Mouse (Mus musculus): ENCODE results near the gene Scaf8. TPM values are rescaled to one million over a fixed set of nuclear protein-coding genes. Genes with fewer than 3 reads are reported as not detected.
"Not testable (repeated sequence)": the region's sequence is repeated elsewhere in the genome, so short reads cannot be mapped to it uniquely, and the experiment has no call there.

The Scaf8 gene
- polyA plus RNA-seq, 1 experiment: 52.7 TPM

DNA sequence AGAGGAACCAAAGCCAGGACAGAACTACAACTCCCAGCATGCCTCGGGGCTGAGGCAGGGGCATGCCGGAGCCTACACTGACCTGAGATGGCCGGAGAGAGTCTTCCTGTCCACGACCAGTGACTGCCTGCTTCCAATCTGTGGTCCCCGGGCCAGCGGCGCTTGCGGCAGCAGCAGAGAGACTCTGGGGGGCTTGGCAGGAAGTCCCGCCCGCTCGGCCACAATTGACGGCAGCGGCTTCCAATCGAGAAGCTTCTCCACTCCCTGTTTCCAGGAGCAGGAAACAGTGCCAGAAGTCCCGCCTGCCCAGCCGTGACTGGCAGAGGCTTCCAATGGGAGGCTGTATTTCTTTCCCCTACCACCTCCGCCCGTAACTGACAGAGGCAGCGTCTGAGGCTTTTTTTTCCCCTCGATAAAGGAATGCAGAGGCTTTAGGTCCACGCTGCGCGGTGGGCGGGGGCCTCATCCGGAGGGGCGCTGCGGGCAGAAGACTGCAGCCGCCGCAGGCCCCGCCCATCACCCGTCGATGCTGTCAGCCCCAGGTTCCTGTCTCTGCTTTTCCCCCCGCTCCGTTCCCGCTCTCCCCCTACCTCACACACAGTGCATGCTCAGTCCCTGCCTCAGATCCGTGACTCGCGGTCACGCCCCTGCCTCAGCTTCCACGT lies 30.8 kb upstream of the Scaf8 start:
- under 1% methylated on average over 40 of the region's 40 CpGs for WGBS
- H3K36me3 ChIP-seq (ENCODE audit: control insufficient read depth, insufficient read depth, low read length): no peaks in the 10 kb centered on the region
- H3K4me3 ChIP-seq (ENCODE audit: control insufficient read depth, insufficient read depth, low read length): peak overlapping the region; percentile 84
- peak overlapping the region; percentile 95 for H3K27ac ChIP-seq (ENCODE audit: control insufficient read depth, insufficient read depth, low read length)
- peak; percentile 91 for DNase-seq
- no peak; the same call in 1 of the 2 replicates for TF ChIP-seq CTCF (IDR thresholded peaks at IDR 0.05; ENCODE audit: borderline replicate concordance, control insufficient read depth, extremely low read depth, insufficient read depth, low read length, poor library complexity)
- no peak for TF ChIP-seq POLR2A (IDR thresholded peaks at IDR 0.05; ENCODE audit: control insufficient read depth, extremely low read depth, insufficient read depth, low read length, poor library complexity)
- H3K27me3 ChIP-seq (ENCODE audit: control insufficient read depth, insufficient read depth, low read length): no peaks in the 10 kb centered on the region
- H3K4me1 ChIP-seq (replicated peaks; ENCODE audit: control insufficient read depth, insufficient read depth, low read length): peaks cover 15% of the 10 kb centered on the region

DNA sequence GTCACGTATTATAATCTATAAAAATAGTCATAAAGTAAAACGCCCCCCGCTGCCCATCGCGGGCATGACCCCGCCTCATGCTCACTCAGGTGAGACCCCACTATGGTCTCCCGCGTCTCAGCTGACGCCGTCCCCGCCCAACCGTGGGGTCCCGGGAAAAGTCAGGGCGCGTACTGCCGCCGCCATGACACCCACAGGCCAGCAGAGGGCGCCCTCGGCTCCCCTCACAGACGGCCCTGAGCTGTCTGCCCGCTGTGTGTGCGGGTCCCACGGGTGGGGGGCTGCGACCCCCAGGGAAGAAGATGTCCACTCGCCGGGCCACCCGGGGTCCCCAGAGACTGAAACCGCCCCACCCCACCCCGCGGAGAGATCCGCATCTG lies 30.2 kb upstream of the Scaf8 start:
- WGBS: under 1% methylated on average over 31 of the region's 31 CpGs
- peak overlapping the region; percentile 84 for H3K4me3 ChIP-seq (ENCODE audit: control insufficient read depth, insufficient read depth, low read length)
- no peaks in the 10 kb centered on the region for H3K27me3 ChIP-seq (ENCODE audit: control insufficient read depth, insufficient read depth, low read length)
- H3K36me3 ChIP-seq (ENCODE audit: control insufficient read depth, insufficient read depth, low read length): no peaks in the 10 kb centered on the region
- peak; percentile 85 for DNase-seq
- peak overlapping the region; percentile 95 for H3K27ac ChIP-seq (ENCODE audit: control insufficient read depth, insufficient read depth, low read length)
- H3K4me1 ChIP-seq (replicated peaks; ENCODE audit: control insufficient read depth, insufficient read depth, low read length): peaks cover 12% of the 10 kb centered on the region
- TF ChIP-seq CTCF (IDR thresholded peaks at IDR 0.05; ENCODE audit: borderline replicate concordance, control insufficient read depth, extremely low read depth, insufficient read depth, low read length, poor library complexity) (peak; percentile 90; the same call in 1 of the 2 replicates), POLR2A (IDR thresholded peaks at IDR 0.05; ENCODE audit: control insufficient read depth, extremely low read depth, insufficient read depth, low read length, poor library complexity) (no peak)

DNA sequence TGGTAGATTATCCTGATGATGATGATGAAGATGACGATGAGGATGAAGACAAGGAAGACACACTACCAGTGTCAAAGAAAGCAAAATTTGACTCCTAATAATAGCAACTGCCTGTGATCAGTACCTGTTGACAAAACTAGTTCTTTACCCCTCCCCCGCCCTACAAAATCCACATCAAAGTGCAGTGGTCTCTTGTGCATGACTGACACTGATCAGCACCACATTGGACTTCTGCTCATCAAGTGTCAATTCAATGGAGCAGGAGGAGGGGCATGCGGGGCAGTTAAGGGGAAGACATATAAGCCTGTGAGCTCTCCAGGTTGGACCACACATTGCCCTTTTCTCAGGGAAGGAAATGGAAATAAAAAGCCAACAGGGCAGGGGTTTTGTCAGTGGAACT lies 29.6 kb upstream of the Scaf8 start:
- no peaks in the 10 kb centered on the region for H3K27me3 ChIP-seq (ENCODE audit: control insufficient read depth, insufficient read depth, low read length)
- TF ChIP-seq CTCF (IDR thresholded peaks at IDR 0.05; ENCODE audit: borderline replicate concordance, control insufficient read depth, extremely low read depth, insufficient read depth, low read length, poor library complexity) (no peak), POLR2A (IDR thresholded peaks at IDR 0.05; ENCODE audit: control insufficient read depth, extremely low read depth, insufficient read depth, low read length, poor library complexity) (no peak)
- 31% methylated on average over 3 of the region's 3 CpGs for WGBS
- DNase-seq: no peak
- H3K27ac ChIP-seq (ENCODE audit: control insufficient read depth, insufficient read depth, low read length): peak overlapping the region; percentile 60
- H3K4me1 ChIP-seq (replicated peaks; ENCODE audit: control insufficient read depth, insufficient read depth, low read length): peaks cover 10% of the 10 kb centered on the region
- H3K36me3 ChIP-seq (ENCODE audit: control insufficient read depth, insufficient read depth, low read length): no peaks in the 10 kb centered on the region
- H3K4me3 ChIP-seq (ENCODE audit: control insufficient read depth, insufficient read depth, low read length): peak overlapping the region; percentile 84

DNA sequence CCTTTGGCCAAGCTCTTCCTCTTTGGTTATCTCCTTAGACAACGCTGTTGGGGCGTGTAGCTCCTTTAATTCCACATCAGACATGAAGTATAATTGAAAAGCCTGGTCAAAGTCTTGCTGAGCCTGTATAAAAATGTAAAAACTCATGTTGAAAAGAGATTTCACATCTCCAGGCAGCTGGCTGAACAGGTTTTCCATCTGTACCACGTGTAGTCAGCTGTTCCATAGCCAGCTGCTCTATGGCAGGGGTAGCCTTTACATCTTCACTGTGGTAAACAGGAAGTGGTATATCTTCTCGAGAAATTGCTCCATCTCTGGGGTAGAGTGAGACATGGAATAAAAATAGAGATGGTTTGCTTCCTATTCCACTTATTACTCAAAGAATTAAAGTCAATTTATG lies 22.1 kb upstream of the Scaf8 start:
- TF ChIP-seq CTCF (IDR thresholded peaks at IDR 0.05; ENCODE audit: borderline replicate concordance, control insufficient read depth, extremely low read depth, insufficient read depth, low read length, poor library complexity) (no peak), POLR2A (IDR thresholded peaks at IDR 0.05; ENCODE audit: control insufficient read depth, extremely low read depth, insufficient read depth, low read length, poor library complexity) (no peak)
- peak; percentile 44 for DNase-seq
- peak overlapping the region; percentile 96; the same call in 1 of the 2 replicates for H3K27ac ChIP-seq (ENCODE audit: control insufficient read depth, insufficient read depth, low read length)
- peaks cover 5% of the 10 kb centered on the region for H3K4me1 ChIP-seq (replicated peaks; ENCODE audit: control insufficient read depth, insufficient read depth, low read length)
- H3K4me3 ChIP-seq (ENCODE audit: control insufficient read depth, insufficient read depth, low read length): no peak overlapping the region
- H3K27me3 ChIP-seq (ENCODE audit: control insufficient read depth, insufficient read depth, low read length): no peaks in the 10 kb centered on the region
- H3K36me3 ChIP-seq (ENCODE audit: control insufficient read depth, insufficient read depth, low read length): no peaks in the 10 kb centered on the region
- WGBS: 38% methylated on average over 4 of the region's 4 CpGs

DNA sequence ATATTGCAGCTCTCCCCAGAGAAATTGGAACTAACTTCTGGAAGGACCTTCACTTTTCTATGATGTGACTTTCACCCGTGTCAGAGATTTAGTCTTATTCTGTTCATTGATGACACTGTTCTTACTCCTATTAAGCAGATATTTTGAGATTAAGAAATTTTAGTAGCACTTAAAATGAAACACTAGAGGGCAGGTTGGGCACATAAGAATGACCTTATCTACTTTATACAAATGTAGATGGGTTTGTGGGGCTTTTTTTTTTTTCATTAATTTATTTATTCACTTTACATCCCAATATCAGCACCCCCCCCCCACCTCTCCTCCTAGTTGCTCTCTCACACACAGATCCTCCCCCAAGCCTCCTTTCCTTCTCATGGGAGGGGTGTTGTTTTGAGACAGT lies 15.5 kb upstream of the Scaf8 start:
- 67% methylated on average over 1 of the region's 1 CpGs for WGBS

GRCm38 (mm10) chr17:3102336-3103165 lies 12.2 kb upstream of the Scaf8 start:
- peak overlapping the region; percentile 25; the same call in 1 of the 2 replicates for H3K27ac ChIP-seq (ENCODE audit: control insufficient read depth, insufficient read depth, low read length)
- no peaks in the 10 kb centered on the region for H3K27me3 ChIP-seq (ENCODE audit: control insufficient read depth, insufficient read depth, low read length)
- H3K4me1 ChIP-seq (replicated peaks; ENCODE audit: control insufficient read depth, insufficient read depth, low read length): peaks cover 9% of the 10 kb centered on the region
- peak; percentile 74 for DNase-seq
- H3K4me3 ChIP-seq (ENCODE audit: control insufficient read depth, insufficient read depth, low read length): peak overlapping the region; percentile 39
- 13% methylated on average over 14 of the region's 14 CpGs for WGBS
- no peak for TF ChIP-seq POLR2A (IDR thresholded peaks at IDR 0.05; ENCODE audit: control insufficient read depth, extremely low read depth, insufficient read depth, low read length, poor library complexity)
- no peak for TF ChIP-seq CTCF (IDR thresholded peaks at IDR 0.05; ENCODE audit: borderline replicate concordance, control insufficient read depth, extremely low read depth, insufficient read depth, low read length, poor library complexity)
- no peaks in the 10 kb centered on the region for H3K36me3 ChIP-seq (ENCODE audit: control insufficient read depth, insufficient read depth, low read length)

More for the DNA sequence above, 15.5 kb upstream of the Scaf8 start:
- not testable (repeated sequence) for H3K4me3 ChIP-seq (ENCODE audit: control insufficient read depth, insufficient read depth, low read length); H3K27me3 ChIP-seq (ENCODE audit: control insufficient read depth, insufficient read depth, low read length); DNase-seq; H3K27ac ChIP-seq (ENCODE audit: control insufficient read depth, insufficient read depth, low read length); H3K36me3 ChIP-seq (ENCODE audit: control insufficient read depth, insufficient read depth, low read length)
- peaks cover 12% of the 10 kb centered on the region for H3K4me1 ChIP-seq (replicated peaks; ENCODE audit: control insufficient read depth, insufficient read depth, low read length)
